Mouse (Mus musculus): ENCODE data around the gene Rnd2.
"Not testable (repeated sequence)": the region's sequence is repeated elsewhere in the genome, so short reads cannot be mapped to it uniquely, and the experiment has no call there.

GRCm38 (mm10) chr11:101446860-101447259, 17.9 kb upstream of the Rnd2 start:
- not testable (repeated sequence) for TF ChIP-seq POLR2A (IDR thresholded peaks at IDR 0.05; ENCODE audit: borderline replicate concordance, low read depth, low read length); CTCF (IDR thresholded peaks at IDR 0.05; ENCODE audit: low read depth, low read length)

All from bone marrow macrophage, adult 2 months (primary cell).